9 mouse cellular contexts compared by ENCODE assay signal in the genomic region with DNA sequence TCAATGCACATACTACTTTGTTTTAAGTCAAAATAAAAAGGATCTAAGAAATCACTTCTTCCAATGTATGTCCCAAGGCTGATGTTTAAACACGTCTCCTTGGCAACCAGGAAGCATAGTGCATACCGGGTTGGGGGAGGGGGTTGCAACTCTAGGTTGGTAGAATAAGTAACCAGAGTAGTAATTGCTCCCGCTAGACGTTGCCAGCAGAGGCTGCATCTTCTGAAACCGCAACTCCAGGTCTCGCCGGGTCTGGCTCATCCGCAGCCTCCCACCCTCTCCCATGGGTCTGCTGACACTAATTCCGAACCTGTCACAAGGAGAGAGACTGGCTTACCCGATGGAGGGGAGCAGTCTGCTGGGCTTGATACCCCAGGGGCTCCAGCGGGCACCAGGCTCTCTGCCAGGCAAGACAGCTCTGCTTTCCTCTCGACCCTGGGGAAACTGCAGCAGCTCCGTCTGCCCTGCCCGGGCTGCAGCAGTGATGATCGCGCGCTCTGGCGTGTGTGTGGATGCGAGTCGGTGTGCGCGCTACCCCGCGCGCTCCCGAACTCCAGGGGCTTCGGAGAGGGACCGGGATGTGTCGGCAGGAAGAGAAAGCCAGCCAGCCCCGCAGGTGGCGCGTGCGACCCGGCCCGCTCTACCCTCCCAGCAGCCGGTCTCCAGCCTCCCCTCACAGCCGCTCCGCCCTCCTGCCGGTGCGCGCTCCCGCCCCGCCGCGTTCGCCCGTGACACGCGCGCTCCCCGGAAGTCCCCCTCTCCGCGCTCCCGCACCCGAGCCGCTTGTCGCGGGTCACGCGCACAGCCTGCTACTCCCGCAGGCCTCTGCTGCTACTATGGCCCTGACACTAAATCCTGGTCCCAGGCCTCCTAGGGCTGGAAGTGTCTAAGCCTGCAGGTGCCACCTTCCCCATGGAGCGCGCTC. TPM values are rescaled to one million over a fixed set of nuclear protein-coding genes. Genes with fewer than 3 reads are reported as not detected.
DNase-seq lines count a peak whose midpoint lies in the region; ATAC-seq lines count a peak whose summit lies in the region.
"Had no signal": no experiment of that assay in that cellular context is flagged by ENCODE, and none has a peak within 500 bp of the region (broad histone marks: within the 10 kb centered on the region; RNA-seq: fewer than 3 reads in every experiment).

TSS of gene Klhl32 (minus strand) at position 724 of the 925 bp plus-strand sequence.

- ATAC-seq in forebrain, embryonic 11.5 days (replicated peaks; ENCODE audit: low FRiP score), result peak; percentile 95
- ATAC-seq in heart, embryonic 15.5 days (replicated peaks; ENCODE audit: insufficient number of reproducible peaks, insufficient read depth, low FRiP score, low read depth), result peak; percentile 85
- peak; percentile 44; the same call in 1 of the 2 replicates for ATAC-seq in liver, embryonic 15.5 days (ENCODE audit: insufficient read depth)

- peak within 1 kb of the TSS; percentile 84 for H3K27ac ChIP-seq in forebrain, embryonic 11.5 days (ENCODE audit: low read depth, low read length)
- H3K27ac ChIP-seq in heart, embryonic 15.5 days, result peak within 1 kb of the TSS; percentile 66
- no peak within 1 kb of the TSS for H3K27ac ChIP-seq in liver, embryonic 15.5 days (replicated peaks)

- peaks cover 8% of the 10 kb centered on the region for H3K4me1 ChIP-seq in forebrain, embryonic 11.5 days (replicated peaks; ENCODE audit: control insufficient read depth, insufficient read depth, low read length)
- H3K4me1 ChIP-seq in heart, embryonic 15.5 days (replicated peaks), result no peaks in the 10 kb centered on the region
- H3K4me1 ChIP-seq in liver, embryonic 15.5 days (replicated peaks), result peaks cover 8% of the 10 kb centered on the region; the same call in 1 of the 2 replicates

- H3K36me3 ChIP-seq in forebrain, embryonic 11.5 days (ENCODE audit: control insufficient read depth, insufficient read depth, low read length), result no peaks in the 10 kb centered on the region
- no peaks in the 10 kb centered on the region for H3K36me3 ChIP-seq in heart, embryonic 15.5 days
- H3K36me3 ChIP-seq in liver, embryonic 15.5 days (replicated peaks), result no peaks in the 10 kb centered on the region
- H3K36me3 ChIP-seq: G1E had no signal

- H3K9ac ChIP-seq in forebrain, embryonic 11.5 days (ENCODE audit: low read length), result peak within 1 kb of the TSS; percentile 68
- peak within 1 kb of the TSS; percentile 56 for H3K9ac ChIP-seq in heart, embryonic 15.5 days
- H3K9ac ChIP-seq in liver, embryonic 15.5 days, result 0 out of 2 replicates have a peak within 1 kb of the TSS, but pooled peaks have one; percentile 21

- under 1% methylated on average over 50 of the region's 63 CpGs for WGBS in forebrain, embryonic 11.5 days
- under 1% methylated on average over 61 of the region's 63 CpGs for WGBS in heart, embryonic 15.5 days
- WGBS in liver, embryonic 15.5 days (ENCODE audit: insufficient replicate concordance), result under 1% methylated on average over 63 of the region's 63 CpGs

- H3K9me3 ChIP-seq in forebrain, embryonic 11.5 days (ENCODE audit: control insufficient read depth, low read length), result no peaks in the 10 kb centered on the region
- H3K9me3 ChIP-seq in heart, embryonic 15.5 days (replicated peaks), result no peaks in the 10 kb centered on the region
- H3K9me3 ChIP-seq in liver, embryonic 15.5 days (replicated peaks), result no peaks in the 10 kb centered on the region
- H3K9me3 ChIP-seq: G1E had no signal

- no peaks in the 10 kb centered on the region for H3K27me3 ChIP-seq in forebrain, embryonic 11.5 days (ENCODE audit: control insufficient read depth, insufficient read depth, low read length)
- no peaks in the 10 kb centered on the region for H3K27me3 ChIP-seq in heart, embryonic 15.5 days
- H3K27me3 ChIP-seq in liver, embryonic 15.5 days, result peaks cover 13% of the 10 kb centered on the region

- peak within 1 kb of the TSS; percentile 60 for H3K4me3 ChIP-seq in forebrain, embryonic 11.5 days (ENCODE audit: low read depth, low read length)
- H3K4me3 ChIP-seq in heart, embryonic 15.5 days, result peak within 1 kb of the TSS; percentile 75
- H3K4me3 ChIP-seq in liver, embryonic 15.5 days (replicated peaks), result peak within 1 kb of the TSS; percentile 56

- H3K4me2 ChIP-seq in forebrain, embryonic 11.5 days (ENCODE audit: low read depth, low read length, severe bottlenecking), result peak within 1 kb of the TSS; percentile 70
- peak within 1 kb of the TSS; percentile 93 for H3K4me2 ChIP-seq in heart, embryonic 15.5 days
- peak within 1 kb of the TSS; percentile 73 for H3K4me2 ChIP-seq in liver, embryonic 15.5 days

- peak; percentile 5 to 19 for DNase-seq in spleen, adult 18-20 months
- no peak for DNase-seq in spleen, adult 12 weeks (ENCODE audit: low spot score)
- peak; percentile 92 for DNase-seq in forebrain, embryonic 11.5 days (ENCODE audit: low spot score)
- DNase-seq in kidney, postnatal 25 days, result peak; percentile 72 to 89
- peak; percentile 52 for DNase-seq in ovary, adult 18-20 months (ENCODE audit: low spot score)
- DNase-seq in thymus, postnatal 0 days (ENCODE audit: low spot score), result peak; percentile 68

RNA-seq across cellular contexts. Expression of gene Klhl32, which starts in this region (rescaled TPM):
- polyA plus RNA-seq in forebrain, embryonic 11.5 days (2014; fragmentation: Nextera tagmentation; extraction: Ambion mirVana), result 5.7 and 7.5 TPM in 2 replicates
- 3.5 and 4.1 TPM in 2 replicates for polyA plus RNA-seq in heart, embryonic 15.5 days (2015; fragmentation: Nextera tagmentation; extraction: Ambion mirVana)
- polyA plus RNA-seq in liver, embryonic 15.5 days (2015; fragmentation: Nextera tagmentation; extraction: Ambion mirVana), result 0.08 and 0.09 TPM in 2 replicates
- polyA plus RNA-seq in thymus, postnatal 0 days (2015; fragmentation: Nextera tagmentation; extraction: Ambion mirVana), result 0.57 and 0.79 TPM in 2 replicates

Comparison
In these comparisons a context has a peak if more than half of its experiments do, and no peak if none do; other contexts are left out.
1. Peak in ATAC-seq, H3K4me3 ChIP-seq, H3K9ac ChIP-seq and H3K4me2 ChIP-seq in liver, embryonic 15.5 days; RNA of the gene not detected or under 1 TPM.
2. Peak in DNase-seq in thymus, postnatal 0 days; RNA of the gene not detected or under 1 TPM.
3. ATAC-seq: peak in every context shown above with its lines; median percentile 95 in forebrain, embryonic 11.5 days; 85 in heart, embryonic 15.5 days; 44 in liver, embryonic 15.5 days.